Mouse (Mus musculus): ENCODE data around the gene Styk1. TPM values are rescaled to one million over a fixed set of nuclear protein-coding genes. Genes with fewer than 3 reads are reported as not detected.
A peak's percentile ranks its signal among the peaks of the same experiment; 100 is the strongest.

The Styk1 gene
- total RNA-seq, 1 experiment from 2014 or later, result 0.47 TPM

GRCm38 (mm10) chr6:131373160-131373559, 19.8 kb upstream of the Styk1 start:
- no peak for ATAC-seq (ENCODE audit: extremely low read depth, insufficient number of reproducible peaks, low FRiP score, poor library complexity, severe bottlenecking)

- ATAC-seq (ENCODE audit: extremely low read depth, insufficient number of reproducible peaks, low FRiP score, poor library complexity, severe bottlenecking), result no peak
Measured at GRCm38 (mm10) chr6:131370767-131371166, 17.4 kb upstream of the Styk1 start.

GRCm38 (mm10) chr6:131369866-131370616, 16.6 kb upstream of the Styk1 start:
- ATAC-seq (ENCODE audit: extremely low read depth, insufficient number of reproducible peaks, low FRiP score, poor library complexity, severe bottlenecking), result no peak

GRCm38 (mm10) chr6:131367101-131367500, 13.7 kb upstream of the Styk1 start:
- ATAC-seq (ENCODE audit: extremely low read depth, insufficient number of reproducible peaks, low FRiP score, poor library complexity, severe bottlenecking), result 0 out of 2 replicates have a peak, but pooled peaks have one; percentile 42

- no peak for ATAC-seq (ENCODE audit: extremely low read depth, insufficient number of reproducible peaks, low FRiP score, poor library complexity, severe bottlenecking)
Measured at GRCm38 (mm10) chr6:131364353-131364752, 11.0 kb upstream of the Styk1 start.

GRCm38 (mm10) chr6:131362987-131363765, 9.8 kb upstream of the Styk1 start:
- ATAC-seq (ENCODE audit: extremely low read depth, insufficient number of reproducible peaks, low FRiP score, poor library complexity, severe bottlenecking), result no peak

- no peak for ATAC-seq (ENCODE audit: extremely low read depth, insufficient number of reproducible peaks, low FRiP score, poor library complexity, severe bottlenecking)
Measured at GRCm38 (mm10) chr6:131360693-131361092, 7.3 kb upstream of the Styk1 start.

- no peak for ATAC-seq (ENCODE audit: extremely low read depth, insufficient number of reproducible peaks, low FRiP score, poor library complexity, severe bottlenecking)
Measured at GRCm38 (mm10) chr6:131359543-131359942, 6.1 kb upstream of the Styk1 start.

- ATAC-seq (ENCODE audit: extremely low read depth, insufficient number of reproducible peaks, low FRiP score, poor library complexity, severe bottlenecking), result no peak
Measured at GRCm38 (mm10) chr6:131354913-131355312, 1.5 kb upstream of the Styk1 start.

- no peak for ATAC-seq (ENCODE audit: extremely low read depth, insufficient number of reproducible peaks, low FRiP score, poor library complexity, severe bottlenecking)
Measured at GRCm38 (mm10) chr6:131347026-131347425, 6.4 kb downstream of the Styk1 start.

- ATAC-seq (ENCODE audit: extremely low read depth, insufficient number of reproducible peaks, low FRiP score, poor library complexity, severe bottlenecking), result no peak
Measured at GRCm38 (mm10) chr6:131344346-131344745, 9.1 kb downstream of the Styk1 start.

GRCm38 (mm10) chr6:131340082-131340481, 13.3 kb downstream of the Styk1 start:
- no peak for ATAC-seq (ENCODE audit: extremely low read depth, insufficient number of reproducible peaks, low FRiP score, poor library complexity, severe bottlenecking)

- no peak for ATAC-seq (ENCODE audit: extremely low read depth, insufficient number of reproducible peaks, low FRiP score, poor library complexity, severe bottlenecking)
Measured at GRCm38 (mm10) chr6:131339309-131339708, 14.1 kb downstream of the Styk1 start.

GRCm38 (mm10) chr6:131338787-131339186, 14.6 kb downstream of the Styk1 start:
- ATAC-seq (ENCODE audit: extremely low read depth, insufficient number of reproducible peaks, low FRiP score, poor library complexity, severe bottlenecking), result no peak

GRCm38 (mm10) chr6:131327076-131327475, 26.3 kb downstream of the Styk1 start:
- no peak for ATAC-seq (ENCODE audit: extremely low read depth, insufficient number of reproducible peaks, low FRiP score, poor library complexity, severe bottlenecking)

GRCm38 (mm10) chr6:131321854-131322639, 31.4 kb downstream of the Styk1 start:
- ATAC-seq (ENCODE audit: extremely low read depth, insufficient number of reproducible peaks, low FRiP score, poor library complexity, severe bottlenecking), result no peak

GRCm38 (mm10) chr6:131316155-131317101, 37.0 kb downstream of the Styk1 start:
- no peak for ATAC-seq (ENCODE audit: extremely low read depth, insufficient number of reproducible peaks, low FRiP score, poor library complexity, severe bottlenecking)

- peak; percentile 26; the same call in 1 of the 2 replicates for ATAC-seq (ENCODE audit: extremely low read depth, insufficient number of reproducible peaks, low FRiP score, poor library complexity, severe bottlenecking)
Measured at GRCm38 (mm10) chr6:131308031-131308430, 45.4 kb downstream of the Styk1 start.

Measured in neutrophil, adult 5-6 weeks (primary cell).